10 mouse cellular contexts compared by ENCODE assay signal in the genomic region with DNA sequence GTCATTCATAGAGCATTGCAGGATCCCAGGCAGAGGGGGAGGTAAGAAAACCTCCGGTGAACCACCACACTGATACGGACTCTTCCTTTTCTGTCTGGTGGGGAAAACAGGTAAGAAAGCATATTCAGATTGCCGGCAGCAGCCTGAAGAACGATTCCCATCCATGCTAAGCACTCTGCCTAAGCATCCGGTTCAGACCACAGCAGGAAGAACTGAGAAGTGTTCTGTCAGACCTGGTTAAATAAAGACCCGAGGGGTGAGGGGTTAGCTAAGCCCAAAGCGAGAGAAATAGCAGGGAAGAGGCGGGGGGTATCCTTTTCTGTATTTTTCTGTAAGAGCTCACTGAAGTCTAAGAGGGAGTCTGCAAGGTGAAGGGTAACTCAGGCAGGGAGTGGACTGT.
"Had no signal": no experiment of that assay in that cellular context is flagged by ENCODE, and none has a peak within 500 bp of the region (broad histone marks: within the 10 kb centered on the region; RNA-seq: fewer than 3 reads in every experiment).

No protein-coding gene starts in this region.

- DNase-seq: lung, adult 18-20 months; lung, embryonic 14.5 days; lung, postnatal 10 days; lung, postnatal 4 days; midbrain, embryonic 14.5 days; right cerebral cortex, postnatal 14 days; thymus, adult 2 months; thymus, postnatal 25 days; thymus, postnatal 4 days had no signal

- ATAC-seq: midbrain, embryonic 16.5 days had no signal
